ENCODE assay signal across 8 mouse cellular contexts in genomic region chr12:80816380-80817086, GRCm38 (mm10). TPM values are rescaled to one million over a fixed set of nuclear protein-coding genes. Genes with fewer than 3 reads are reported as not detected.
A peak's percentile ranks its signal among the peaks of the same experiment; 100 is the strongest.
DNase-seq lines count a peak whose midpoint lies in the region; ATAC-seq and TF ChIP-seq lines count a peak whose summit lies in the region.

No protein-coding gene starts in this region.

- no peaks in the 10 kb centered on the region for H3K27me3 ChIP-seq in heart, postnatal 0 days (ENCODE audit: control insufficient read depth, insufficient read depth, low read length)
- no peaks in the 10 kb centered on the region for H3K27me3 ChIP-seq in forebrain, embryonic 13.5 days
- H3K27me3 ChIP-seq in midbrain, embryonic 11.5 days (ENCODE audit: control insufficient read depth, insufficient read depth, low read length), result no peaks in the 10 kb centered on the region

- H3K27ac ChIP-seq in heart, postnatal 0 days (ENCODE audit: low read depth), result peak overlapping the region; percentile 70
- peak overlapping the region; percentile 75 for H3K27ac ChIP-seq in bone marrow, adult 2 months (ENCODE audit: control insufficient read depth, insufficient read depth, low read depth, low read length, poor library complexity)
- peak overlapping the region; percentile 59 for H3K27ac ChIP-seq in forebrain, embryonic 13.5 days
- peak overlapping the region; percentile 4 for H3K27ac ChIP-seq in midbrain, embryonic 11.5 days (ENCODE audit: low read depth, low read length)

- DNase-seq in heart, postnatal 0 days (ENCODE audit: low spot score), result no peak
- no peak for DNase-seq in heart, adult 9 months (ENCODE audit: low spot score in 2 of 2)
- DNase-seq in midbrain, embryonic 11.5 days (ENCODE audit: low spot score, missing footprints), result no peak
- DNase-seq in gastrocnemius, postnatal 14 days, result no peak
- no peak for DNase-seq in thymus, postnatal 4 days

- intact Hi-C loops in gastrocnemius, postnatal 14 days (cut with DNase I; ENCODE audit: low total_unique reads), result no loop called here

- 57% methylated on average over 1 of the region's 1 CpGs for WGBS in heart, postnatal 0 days
- WGBS in bone marrow, adult 2 months, result 66% methylated on average over 1 of the region's 1 CpGs
- 38% methylated on average over 1 of the region's 1 CpGs for WGBS in forebrain, embryonic 13.5 days
- 46% methylated on average over 1 of the region's 1 CpGs for WGBS in midbrain, embryonic 11.5 days

- TF ChIP-seq EP300 in heart, postnatal 0 days (IDR thresholded peaks at IDR 0.05; ENCODE audit: low read depth), result no peak

- H3K4me3 ChIP-seq in heart, postnatal 0 days (ENCODE audit: low read depth, low read length), result no peak overlapping the region
- no peak overlapping the region for H3K4me3 ChIP-seq in bone marrow, adult 2 months (replicated peaks; ENCODE audit: control insufficient read depth, low read depth, low read length)
- H3K4me3 ChIP-seq in forebrain, embryonic 13.5 days, result no peak overlapping the region
- no peak overlapping the region for H3K4me3 ChIP-seq in midbrain, embryonic 11.5 days (ENCODE audit: low read depth, low read length)

- H3K9ac ChIP-seq in heart, postnatal 0 days (replicated peaks; ENCODE audit: low read depth, low read length), result no peak overlapping the region
- no peak overlapping the region for H3K9ac ChIP-seq in forebrain, embryonic 13.5 days
- H3K9ac ChIP-seq in midbrain, embryonic 11.5 days (ENCODE audit: low read length), result no peak overlapping the region

- no peak for TF ChIP-seq POLR2A in bone marrow, adult 2 months (IDR thresholded peaks at IDR 0.05; ENCODE audit: borderline replicate concordance, control insufficient read depth, low read depth, low read length)

- H3K4me2 ChIP-seq in heart, postnatal 0 days (ENCODE audit: low read depth, low read length), result no peak overlapping the region
- no peak overlapping the region for H3K4me2 ChIP-seq in forebrain, embryonic 13.5 days
- peak overlapping the region; percentile 9; the same call in 1 of the 2 replicates for H3K4me2 ChIP-seq in midbrain, embryonic 11.5 days

- ATAC-seq in heart, postnatal 0 days (ENCODE audit: insufficient read depth, low read depth), result no peak
- 0 out of 2 replicates have a peak, but pooled peaks have one; percentile 53 for ATAC-seq in forebrain, embryonic 13.5 days
- peak; percentile 61; the same call in 1 of the 2 replicates for ATAC-seq in midbrain, embryonic 11.5 days (ENCODE audit: low FRiP score)
- no peak for ATAC-seq in megakaryocyte-erythroid progenitor cell, adult 5-6 weeks (replicated peaks; ENCODE audit: low FRiP score, low TSS enrichment, poor library complexity, severe bottlenecking)

- H3K36me3 ChIP-seq in heart, postnatal 0 days (replicated peaks; ENCODE audit: control insufficient read depth, insufficient read depth, low read length), result no peaks in the 10 kb centered on the region
- H3K36me3 ChIP-seq in forebrain, embryonic 13.5 days (ENCODE audit: poor library complexity, severe bottlenecking), result no peaks in the 10 kb centered on the region
- H3K36me3 ChIP-seq in midbrain, embryonic 11.5 days (ENCODE audit: control insufficient read depth, insufficient read depth, low read length), result no peaks in the 10 kb centered on the region

- H3K9me3 ChIP-seq in heart, postnatal 0 days (replicated peaks; ENCODE audit: control insufficient read depth, low read length), result no peaks in the 10 kb centered on the region
- no peaks in the 10 kb centered on the region for H3K9me3 ChIP-seq in forebrain, embryonic 13.5 days (replicated peaks)
- no peaks in the 10 kb centered on the region for H3K9me3 ChIP-seq in midbrain, embryonic 11.5 days (ENCODE audit: control insufficient read depth, low read length)

- TF ChIP-seq CTCF in heart, postnatal 0 days (IDR thresholded peaks at IDR 0.05; ENCODE audit: low read depth), result no peak
- no peak for TF ChIP-seq CTCF in bone marrow, adult 2 months (IDR thresholded peaks at IDR 0.05; ENCODE audit: control insufficient read depth, insufficient read depth, low read length)

- peaks cover 85% of the 10 kb centered on the region for H3K4me1 ChIP-seq in heart, postnatal 0 days (ENCODE audit: control insufficient read depth, insufficient read depth)
- peaks cover 6% of the 10 kb centered on the region for H3K4me1 ChIP-seq in bone marrow, adult 2 months (ENCODE audit: control insufficient read depth, insufficient read depth, low read length)
- H3K4me1 ChIP-seq in forebrain, embryonic 13.5 days, result peaks cover 30% of the 10 kb centered on the region
- H3K4me1 ChIP-seq in midbrain, embryonic 11.5 days (ENCODE audit: control insufficient read depth, insufficient read depth, low read length), result peaks cover 9% of the 10 kb centered on the region

RNA-seq across cellular contexts. Expression of gene Susd6, which starts 26.2 kb away (rescaled TPM):
- total RNA-seq in heart, postnatal 0 days (2014; rRNA removed; ENCODE audit: low replicate concordance), result 50.2 and 50.6 TPM in 2 replicates
- 15.1 and 15.4 TPM in 2 replicates for polyA plus RNA-seq in heart, postnatal 0 days (2015; fragmentation: Nextera tagmentation; extraction: Ambion mirVana)
- 10.0 and 17.3 TPM in 2 replicates for polyA plus RNA-seq in bone marrow, adult 2 months (2011; ENCODE audit: insufficient read depth, insufficient read length, low replicate concordance, missing spikeins)
- 13.8 and 14.0 TPM in 2 replicates for polyA plus RNA-seq in forebrain, embryonic 13.5 days (2015; fragmentation: Nextera tagmentation; extraction: Ambion mirVana)
- 18.4 and 19.0 TPM in 2 replicates for polyA plus RNA-seq in midbrain, embryonic 11.5 days (2014; fragmentation: Nextera tagmentation; extraction: Ambion mirVana)
- total RNA-seq in gastrocnemius, postnatal 14 days (2021), result 10 to 100 TPM; 27.8 to 28.7 TPM
- total RNA-seq in megakaryocyte-erythroid progenitor cell, adult 5-6 weeks (2014; fragmentation: Nextera tagmentation), result 26.0 and 27.0 TPM in 2 replicates
- total RNA-seq in megakaryocyte-erythroid progenitor cell, adult 5-6 weeks (2017), result 17.3 and 26.4 TPM in 2 replicates

RNA-seq across cellular contexts. Expression of gene Ccdc177, which starts 56.0 kb away (rescaled TPM):
- 0.31 TPM in 1 of 2 replicates, not detected in the other for total RNA-seq in heart, postnatal 0 days (2014; rRNA removed; ENCODE audit: low replicate concordance)
- polyA plus RNA-seq in heart, postnatal 0 days (2015; fragmentation: Nextera tagmentation; extraction: Ambion mirVana), result not detected in 2 replicates
- polyA plus RNA-seq in bone marrow, adult 2 months (2011; ENCODE audit: insufficient read depth, insufficient read length, low replicate concordance, missing spikeins), result not detected in 2 replicates
- polyA plus RNA-seq in forebrain, embryonic 13.5 days (2015; fragmentation: Nextera tagmentation; extraction: Ambion mirVana), result 4.6 and 4.7 TPM in 2 replicates
- 4.9 and 5.3 TPM in 2 replicates for polyA plus RNA-seq in midbrain, embryonic 11.5 days (2014; fragmentation: Nextera tagmentation; extraction: Ambion mirVana)
- total RNA-seq in gastrocnemius, postnatal 14 days (2021), result under 1 TPM in 1 of 2 experiments, not detected in 1; 0.07 TPM
- total RNA-seq in megakaryocyte-erythroid progenitor cell, adult 5-6 weeks (2014; fragmentation: Nextera tagmentation), result not detected in 2 replicates
- not detected in 2 replicates for total RNA-seq in megakaryocyte-erythroid progenitor cell, adult 5-6 weeks (2017)

Comparison
In these comparisons a context has a peak if more than half of its experiments do, and no peak if none do; other contexts are left out.
1. ATAC-seq: peak in forebrain, embryonic 13.5 days (single experiment) and midbrain, embryonic 11.5 days (single experiment); none in heart, postnatal 0 days (single experiment) and megakaryocyte-erythroid progenitor cell, adult 5-6 weeks (single experiment).
2. H3K27ac ChIP-seq: peak in every context shown above with its lines; median percentile 75 in bone marrow, adult 2 months; 70 in heart, postnatal 0 days; 59 in forebrain, embryonic 13.5 days; 4 in midbrain, embryonic 11.5 days.